Mouse (Mus musculus): Measurements from ENCODE around the gene Ucma. TPM values are rescaled to one million over a fixed set of nuclear protein-coding genes. Genes with fewer than 3 reads are reported as not detected.

The Ucma gene
- polyA plus RNA-seq, 1 experiment: not detected

DNA sequence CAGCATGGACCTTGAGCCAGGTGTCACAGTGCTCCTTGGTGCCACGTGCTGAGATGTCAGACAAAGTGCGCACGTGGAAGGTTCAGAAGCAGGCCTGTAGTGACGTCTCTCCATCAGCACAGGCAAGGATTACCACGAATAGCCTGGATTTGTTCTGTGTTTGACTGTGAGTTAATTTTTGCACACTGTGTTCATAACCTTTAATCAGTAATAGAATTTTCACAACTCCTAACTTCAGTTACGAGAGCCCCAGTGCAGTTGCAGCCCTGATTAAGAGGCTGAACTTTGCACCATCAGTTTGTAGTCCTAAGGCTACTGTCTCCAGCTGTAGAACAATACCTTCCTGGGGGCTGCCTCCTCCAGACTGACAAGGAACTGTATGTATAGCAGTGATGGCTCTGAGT lies 20.5 kb downstream of the Ucma start:
- DNase-seq (ENCODE audit: low read depth, low spot score): no peak
- WGBS: 62% methylated on average over 6 of the region's 6 CpGs

DNA sequence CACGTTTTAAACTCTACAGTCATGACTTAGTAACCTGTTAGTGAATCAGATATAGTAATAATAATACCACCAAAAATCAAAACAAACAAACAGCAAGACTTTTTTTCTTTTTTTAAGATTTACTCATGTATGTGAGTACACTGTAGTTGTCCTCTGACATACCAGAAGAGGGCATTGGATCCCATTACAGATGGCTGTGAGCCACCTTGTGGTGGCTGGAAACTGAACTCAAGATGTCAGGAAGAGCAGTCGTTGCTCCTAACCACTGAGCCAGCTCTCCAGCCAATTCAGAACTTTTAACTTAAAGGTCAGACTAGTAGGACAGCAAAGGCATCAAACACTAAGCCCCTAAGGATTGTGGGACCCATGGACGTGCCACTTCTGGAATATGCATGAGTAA lies 23.0 kb downstream of the Ucma start:
- 67% methylated on average over 3 of the region's 3 CpGs for WGBS

DNA sequence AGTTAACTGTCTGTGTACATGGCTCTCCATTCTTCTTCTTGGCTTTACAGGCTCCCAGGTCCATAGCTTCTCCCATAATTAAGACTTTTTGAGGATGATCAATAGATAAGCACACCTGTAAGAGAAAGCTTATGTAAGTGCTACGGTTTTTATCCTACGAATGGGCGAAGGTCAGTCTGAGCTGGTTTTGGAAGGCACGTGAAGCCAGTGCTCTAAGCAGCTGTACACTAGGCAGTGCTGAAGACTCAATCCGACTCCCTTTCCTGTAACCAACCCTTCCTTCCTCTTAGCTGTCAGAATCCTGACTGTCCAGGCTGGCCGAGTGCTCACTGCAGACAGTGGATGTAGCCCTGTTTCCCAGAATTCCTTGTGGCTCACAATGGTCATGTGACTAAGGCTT lies 25.3 kb downstream of the Ucma start:
- no peak for DNase-seq (ENCODE audit: low read depth, low spot score)
- WGBS: 92% methylated on average over 6 of the region's 6 CpGs

More for the DNA sequence above, 23.0 kb downstream of the Ucma start:
- no peak for DNase-seq (ENCODE audit: low read depth, low spot score)

DNA sequence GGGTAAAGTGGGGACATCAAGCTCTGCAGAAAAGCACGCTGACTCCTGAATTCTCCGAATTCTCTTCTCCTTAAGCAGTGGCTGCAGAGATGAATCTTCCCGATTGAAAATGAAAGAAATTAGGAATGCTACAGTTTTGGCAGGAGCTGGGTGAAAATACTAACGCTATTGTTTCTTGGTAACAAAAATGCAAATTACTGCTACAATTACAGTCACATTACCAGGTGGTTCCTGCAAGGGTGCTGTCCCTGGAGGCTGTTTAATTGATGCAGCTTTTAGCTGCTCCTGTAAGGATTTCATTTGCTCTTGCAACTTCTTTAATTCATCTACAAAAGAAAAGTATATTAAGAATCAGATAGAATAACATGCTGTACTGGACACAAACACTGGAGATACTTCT lies 31.2 kb downstream of the Ucma start:
- no peak for DNase-seq (ENCODE audit: low read depth, low spot score)
- 93% methylated on average over 4 of the region's 4 CpGs for WGBS

DNA sequence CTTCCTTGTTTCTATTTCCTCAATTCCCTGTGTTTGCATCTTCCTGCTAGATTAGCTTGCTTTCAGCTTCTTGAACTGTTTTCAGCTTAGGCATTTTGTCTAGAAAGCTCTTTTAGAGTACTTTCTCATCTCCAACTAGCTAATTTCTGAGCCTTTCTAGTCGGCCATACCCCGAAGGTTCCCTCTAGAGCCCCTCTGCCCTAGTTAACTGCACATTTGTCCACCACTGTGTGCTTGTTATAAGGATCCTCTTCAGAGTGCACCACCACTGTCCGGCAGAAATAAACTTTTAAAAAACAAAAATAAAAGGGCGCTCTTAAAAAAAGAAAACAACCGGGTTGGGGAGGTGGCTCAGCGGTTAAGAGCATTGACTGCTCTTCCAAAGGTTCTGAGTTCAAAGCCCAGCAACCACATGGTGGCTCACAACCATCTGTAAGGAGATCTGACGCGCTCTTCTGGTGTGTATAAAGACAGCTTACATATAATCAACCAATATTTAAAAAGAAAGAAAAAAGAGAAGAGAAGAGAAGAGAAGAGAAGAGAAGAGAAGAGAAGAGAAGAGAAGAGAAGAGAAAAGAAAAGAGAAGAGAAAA lies 36.1 kb downstream of the Ucma start:
- 3% methylated on average over 8 of the region's 8 CpGs for WGBS
- DNase-seq (ENCODE audit: low read depth, low spot score): no peak

DNA sequence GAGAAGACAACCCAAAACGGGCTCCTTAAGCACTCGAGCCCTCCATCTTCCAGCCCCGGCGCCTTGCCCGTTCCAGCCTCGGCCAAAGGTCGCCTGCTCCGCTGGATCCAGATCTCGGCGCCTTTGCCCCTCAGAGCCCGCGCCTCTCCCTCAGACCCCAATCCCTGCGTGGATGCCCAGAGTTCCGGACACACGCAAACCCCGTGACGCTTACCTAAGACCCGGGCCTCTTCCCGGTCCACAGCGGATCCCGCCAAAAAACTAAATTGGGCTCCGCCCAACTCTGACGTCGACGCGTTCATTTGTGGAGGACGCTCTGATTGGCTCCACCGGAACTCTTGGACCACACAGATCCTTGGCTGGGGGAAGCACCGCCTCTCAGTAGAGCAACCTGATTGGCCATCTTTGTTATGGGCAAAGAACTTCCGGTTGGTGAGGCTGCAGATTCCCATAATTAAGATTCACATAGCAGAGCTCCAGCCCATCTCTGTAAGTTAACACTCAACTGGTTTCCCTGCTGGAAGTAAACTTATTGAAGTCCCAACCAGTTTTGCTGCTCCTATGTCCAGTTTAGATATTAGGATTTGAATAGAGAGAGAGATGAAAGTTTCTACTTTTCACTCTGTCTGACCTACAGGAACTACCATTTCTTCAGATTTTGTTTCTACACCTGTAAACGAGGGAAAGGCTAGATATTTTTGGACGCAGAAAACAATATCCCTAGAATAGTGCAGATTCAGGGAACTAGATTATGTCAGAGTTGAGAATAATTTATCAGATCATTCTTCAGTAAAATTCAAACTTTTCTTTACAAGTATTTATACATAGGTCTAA lies 36.8 kb downstream of the Ucma start, which contains the start of gene Mcm10:
Gene Mcm10 (minus strand): TSS at position 301 of the 834 bp plus-strand sequence.
- WGBS: 3% methylated on average over 32 of the region's 32 CpGs
- peak; percentile 88 for DNase-seq (ENCODE audit: low read depth, low spot score)

DNA sequence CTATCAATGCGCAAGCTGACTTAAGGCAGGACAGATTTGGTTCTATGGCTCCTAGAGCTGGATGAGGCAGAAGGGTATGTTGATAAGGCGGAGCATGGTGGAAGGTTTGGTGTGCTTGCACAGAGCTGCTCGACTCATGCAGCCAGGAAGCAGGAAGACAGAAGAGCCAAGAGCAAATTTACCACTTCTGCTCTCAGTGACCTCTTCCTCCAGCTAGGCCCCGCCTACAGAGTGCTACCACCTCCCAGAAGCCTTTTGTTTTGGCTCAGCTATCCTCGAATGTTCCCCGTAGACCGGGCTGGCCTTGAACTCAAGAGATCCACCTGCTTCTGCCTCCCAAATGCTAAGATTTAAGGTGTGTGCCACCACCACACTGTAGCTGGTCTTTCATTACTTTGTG lies 38.7 kb downstream of the Ucma start:
- 61% methylated on average over 7 of the region's 7 CpGs for WGBS
- DNase-seq (ENCODE audit: low read depth, low spot score): no peak

DNA sequence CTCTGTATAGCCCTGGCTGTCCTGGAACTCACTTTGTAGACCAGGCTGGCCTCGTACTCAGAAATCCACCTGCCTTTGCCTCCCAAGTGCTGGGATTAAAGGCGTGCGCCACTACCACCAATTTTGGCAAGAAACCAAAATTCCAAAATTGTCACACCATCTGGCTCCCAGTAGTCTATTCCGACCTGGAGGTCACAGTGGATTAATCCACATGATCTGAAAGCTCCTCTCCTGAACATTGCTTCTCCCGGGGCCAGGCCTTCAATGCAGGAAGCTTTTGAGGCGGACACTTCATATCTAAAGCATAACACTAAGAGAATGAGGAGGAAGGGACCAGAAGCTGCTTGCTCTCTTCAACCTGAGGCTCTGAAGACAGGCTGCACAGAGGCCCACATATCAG lies 39.6 kb downstream of the Ucma start:
- DNase-seq (ENCODE audit: low read depth, low spot score): no peak
- WGBS: 87% methylated on average over 6 of the region's 6 CpGs

DNA sequence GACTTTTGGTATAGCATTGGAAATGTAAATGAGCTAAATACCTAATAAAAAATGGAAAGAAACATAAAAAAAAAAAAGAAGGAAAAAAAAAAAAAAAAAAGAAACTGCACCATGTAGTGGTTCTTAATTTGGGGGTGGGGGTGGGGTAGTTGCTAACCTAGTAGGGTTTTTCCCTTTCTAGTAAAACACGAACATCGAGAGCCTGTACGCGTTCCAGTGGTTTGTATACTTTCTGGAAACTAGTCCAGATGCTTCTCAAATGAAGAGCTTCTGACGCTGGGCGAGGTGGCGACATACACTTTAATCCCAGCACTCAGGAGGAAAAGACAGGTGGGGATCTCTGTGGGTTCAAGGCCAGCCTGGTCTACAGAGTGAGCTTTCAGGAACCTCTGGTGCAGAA lies 41.0 kb downstream of the Ucma start:
- 89% methylated on average over 7 of the region's 7 CpGs for WGBS
- no peak for DNase-seq (ENCODE audit: low read depth, low spot score)

DNA sequence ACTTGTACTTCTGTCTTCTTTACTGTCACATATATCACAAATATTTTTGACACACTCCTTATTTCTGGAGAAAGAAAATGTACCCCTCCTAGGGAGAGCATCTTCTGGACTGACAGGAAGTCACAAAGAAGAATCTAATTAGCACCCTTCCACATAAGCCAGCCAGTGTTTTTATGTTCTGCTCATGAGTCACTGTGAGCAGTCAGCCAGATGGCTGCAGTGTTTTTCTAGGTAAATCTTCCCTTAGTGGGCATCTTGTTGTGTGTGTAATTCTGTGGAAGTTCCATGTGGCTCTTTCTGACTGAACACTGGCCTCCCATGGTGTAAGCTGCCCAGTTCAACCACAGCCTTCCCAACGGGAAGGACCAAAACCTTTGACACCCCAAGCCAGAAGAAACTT lies 43.8 kb downstream of the Ucma start:
- 65% methylated on average over 1 of the region's 1 CpGs for WGBS

DNA sequence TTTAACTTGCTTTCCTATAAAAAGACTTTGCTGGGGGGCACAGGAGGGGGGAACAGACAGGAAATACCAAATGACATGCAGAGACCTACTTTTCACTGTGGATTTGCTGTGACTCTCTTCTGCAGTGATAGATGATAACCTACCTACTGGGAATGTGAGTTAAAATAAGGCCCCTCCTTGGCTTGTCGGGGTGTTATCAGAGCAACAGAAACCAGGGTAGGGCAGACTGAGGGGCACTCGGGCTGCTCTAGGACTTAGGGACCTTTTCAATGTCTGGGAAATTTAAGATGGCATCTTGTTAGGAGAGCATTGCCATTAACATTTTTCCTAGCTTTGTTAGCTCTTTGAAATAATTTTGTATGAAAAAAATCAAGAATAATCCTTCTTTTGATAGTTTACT lies 47.4 kb downstream of the Ucma start:
- 72% methylated on average over 2 of the region's 2 CpGs for WGBS
- no peak for DNase-seq (ENCODE audit: low read depth, low spot score)

More for the DNA sequence above, 43.8 kb downstream of the Ucma start:
- no peak for DNase-seq (ENCODE audit: low read depth, low spot score)

DNA sequence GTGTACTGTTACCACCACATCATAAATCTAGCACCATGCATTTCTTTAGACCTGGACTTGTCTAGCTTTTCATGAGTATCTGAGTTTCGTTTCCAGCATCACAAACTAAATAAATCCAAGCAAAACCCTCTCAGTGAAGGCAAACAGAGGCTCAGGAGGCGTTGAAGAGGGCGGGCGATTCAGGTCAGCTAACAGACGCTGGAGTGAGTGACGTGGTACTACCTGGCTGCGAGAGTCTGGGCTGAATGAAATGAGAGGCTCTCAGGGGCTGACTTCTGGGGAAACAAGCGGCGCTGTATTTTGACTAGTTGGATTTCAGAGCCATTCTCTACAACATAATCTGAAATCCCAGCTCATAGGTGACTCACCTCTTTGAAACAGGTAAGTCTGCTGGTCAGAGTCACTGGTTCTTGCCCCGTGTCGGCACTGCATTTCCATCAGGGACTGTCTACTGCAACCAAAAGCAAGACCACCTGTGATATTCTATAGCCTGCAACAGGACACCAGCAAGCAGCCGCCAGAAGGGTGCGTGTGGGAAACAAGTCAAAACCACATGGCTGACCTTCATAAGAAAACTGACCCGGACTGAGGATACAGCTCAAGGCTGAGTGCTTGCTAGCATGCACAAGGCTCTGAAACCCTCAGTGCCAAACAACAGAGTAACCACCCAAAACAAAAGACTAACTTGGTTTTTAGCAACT lies 47.9 kb downstream of the Ucma start:
- 85% methylated on average over 14 of the region's 14 CpGs for WGBS
- DNase-seq (ENCODE audit: low read depth, low spot score): no peak

DNA sequence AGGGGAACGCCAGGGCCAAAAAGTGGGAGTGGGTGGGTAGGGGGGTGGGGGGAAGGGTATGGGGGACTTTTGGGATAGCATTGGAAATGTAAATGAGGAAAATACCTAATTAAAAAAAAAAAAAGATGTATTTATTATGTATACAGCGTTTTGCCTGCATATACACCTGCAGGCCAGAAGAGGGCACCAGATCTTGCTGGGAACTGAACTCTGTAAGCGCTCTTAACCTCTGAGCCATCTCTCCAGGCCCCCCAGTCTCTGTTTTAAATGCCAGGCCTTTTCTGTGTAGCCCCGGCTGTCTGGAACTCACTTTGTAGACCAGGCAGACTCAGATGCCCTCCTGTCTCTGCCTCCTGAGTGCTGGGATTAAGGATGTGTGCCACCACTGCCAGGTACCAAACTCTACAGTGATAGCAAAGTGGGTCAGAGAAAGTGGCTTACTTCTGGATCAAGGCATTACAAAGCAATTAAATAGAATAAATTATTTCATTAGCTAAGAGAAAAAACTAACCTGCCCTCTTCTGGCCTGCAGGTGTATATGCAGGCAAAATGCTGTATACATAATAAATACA lies 49.3 kb downstream of the Ucma start:
- DNase-seq (ENCODE audit: low read depth, low spot score): no peak
- 86% methylated on average over 4 of the region's 4 CpGs for WGBS

DNA sequence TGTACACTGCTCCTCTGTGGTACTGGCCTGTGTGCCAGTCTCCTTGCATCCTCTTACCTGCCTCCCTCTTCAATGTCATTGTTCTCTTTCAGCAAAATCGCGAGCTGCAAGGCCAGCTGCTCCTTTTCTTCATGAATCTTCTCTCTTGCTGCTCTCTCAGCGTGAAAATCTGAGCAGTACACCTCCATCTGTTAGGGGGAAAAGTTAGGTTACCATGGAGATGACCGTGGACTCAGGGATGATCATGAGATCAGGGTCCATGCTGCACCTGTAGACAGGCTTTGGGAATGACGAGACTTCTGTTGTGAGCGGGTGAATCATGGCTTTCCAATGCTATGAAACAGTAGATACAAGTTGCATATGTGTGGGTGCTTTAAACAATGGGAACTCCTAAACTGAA lies 51.1 kb downstream of the Ucma start:
- WGBS: 81% methylated on average over 6 of the region's 6 CpGs
- DNase-seq (ENCODE audit: low read depth, low spot score): no peak

DNA sequence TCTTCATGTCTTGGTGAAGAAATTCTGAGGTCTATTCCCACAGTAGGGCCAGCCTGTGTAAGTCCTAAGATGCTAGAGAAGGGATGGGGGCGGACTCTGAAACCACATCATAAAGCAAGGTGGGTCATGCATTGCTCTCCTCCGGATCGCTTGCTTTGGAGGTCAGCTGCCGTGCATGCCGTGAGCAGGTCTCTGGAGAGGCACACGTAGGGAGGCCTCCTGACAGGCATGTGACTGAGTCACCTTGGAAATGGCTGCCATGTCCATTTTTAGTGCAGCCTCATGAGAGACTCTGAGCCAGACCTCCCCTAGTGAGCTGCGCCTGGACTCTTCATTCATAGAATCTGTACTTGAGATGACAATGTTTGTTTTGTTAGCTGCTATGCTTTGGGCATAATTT lies 52.1 kb downstream of the Ucma start:
- no peak for DNase-seq (ENCODE audit: low read depth, low spot score)
- 88% methylated on average over 7 of the region's 7 CpGs for WGBS

DNA sequence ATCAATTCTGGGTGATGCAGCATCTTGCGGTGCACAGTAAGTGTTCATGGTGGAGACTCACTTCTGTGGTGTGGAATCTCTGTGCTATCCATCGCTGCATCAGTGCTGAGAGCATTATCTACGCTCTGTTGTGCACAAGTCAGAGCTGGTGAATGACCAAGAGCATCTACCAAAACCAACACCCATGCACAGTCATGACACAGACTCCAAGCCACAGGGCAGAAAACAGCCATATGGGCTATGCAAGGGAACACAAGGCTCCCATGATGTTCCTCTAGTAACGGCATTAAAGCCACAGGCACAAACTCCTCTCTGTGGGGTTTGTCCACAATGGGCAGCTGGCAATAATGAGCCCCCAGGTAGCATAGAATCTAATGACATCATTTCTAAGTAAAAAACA lies 53.9 kb downstream of the Ucma start:
- WGBS: 98% methylated on average over 4 of the region's 4 CpGs

DNA sequence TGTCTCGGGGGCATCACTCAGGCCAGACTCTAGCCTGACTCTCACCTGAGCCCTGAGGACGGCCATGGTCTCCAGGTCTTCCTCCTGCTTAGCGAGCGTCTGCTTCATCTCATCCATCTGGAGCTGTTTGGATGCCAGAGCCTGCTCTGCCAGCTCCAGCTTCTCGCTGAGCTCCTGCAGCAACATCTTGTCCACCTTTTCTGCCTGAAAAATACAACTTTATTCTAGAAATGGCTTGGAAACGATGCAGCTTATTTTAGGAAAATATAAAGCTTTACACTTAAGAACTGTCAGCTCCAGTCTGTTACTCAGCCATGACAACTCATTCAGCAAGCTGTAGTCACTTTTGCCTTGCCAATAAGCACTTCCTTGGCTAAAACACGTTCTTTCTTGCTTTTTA lies 55.3 kb downstream of the Ucma start:
- no peak for DNase-seq (ENCODE audit: low read depth, low spot score)
- 89% methylated on average over 7 of the region's 7 CpGs for WGBS

More for the DNA sequence above, 53.9 kb downstream of the Ucma start:
- no peak for DNase-seq (ENCODE audit: low read depth, low spot score)

DNA sequence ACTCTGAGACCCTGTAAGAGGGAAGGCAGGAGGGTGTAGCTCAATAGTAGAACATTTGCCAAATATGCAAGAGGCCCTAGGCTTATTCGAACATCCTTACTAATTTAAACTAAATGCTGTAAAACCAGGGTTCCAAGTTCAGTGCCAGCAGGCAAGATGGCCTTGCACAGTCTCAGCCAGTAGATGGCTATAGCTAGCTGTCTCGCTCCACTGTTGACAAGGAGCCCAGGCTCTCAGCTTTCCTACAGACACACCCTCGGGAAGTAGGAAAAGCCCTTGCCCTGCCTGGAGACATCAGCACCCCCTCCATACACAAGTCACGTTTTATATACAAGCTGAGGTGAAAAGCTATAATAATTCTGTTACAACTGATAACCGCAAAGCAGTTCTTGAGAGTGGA lies 56.7 kb downstream of the Ucma start:
- DNase-seq (ENCODE audit: low read depth, low spot score): no peak
- WGBS: 26% methylated on average over 5 of the region's 5 CpGs

DNA sequence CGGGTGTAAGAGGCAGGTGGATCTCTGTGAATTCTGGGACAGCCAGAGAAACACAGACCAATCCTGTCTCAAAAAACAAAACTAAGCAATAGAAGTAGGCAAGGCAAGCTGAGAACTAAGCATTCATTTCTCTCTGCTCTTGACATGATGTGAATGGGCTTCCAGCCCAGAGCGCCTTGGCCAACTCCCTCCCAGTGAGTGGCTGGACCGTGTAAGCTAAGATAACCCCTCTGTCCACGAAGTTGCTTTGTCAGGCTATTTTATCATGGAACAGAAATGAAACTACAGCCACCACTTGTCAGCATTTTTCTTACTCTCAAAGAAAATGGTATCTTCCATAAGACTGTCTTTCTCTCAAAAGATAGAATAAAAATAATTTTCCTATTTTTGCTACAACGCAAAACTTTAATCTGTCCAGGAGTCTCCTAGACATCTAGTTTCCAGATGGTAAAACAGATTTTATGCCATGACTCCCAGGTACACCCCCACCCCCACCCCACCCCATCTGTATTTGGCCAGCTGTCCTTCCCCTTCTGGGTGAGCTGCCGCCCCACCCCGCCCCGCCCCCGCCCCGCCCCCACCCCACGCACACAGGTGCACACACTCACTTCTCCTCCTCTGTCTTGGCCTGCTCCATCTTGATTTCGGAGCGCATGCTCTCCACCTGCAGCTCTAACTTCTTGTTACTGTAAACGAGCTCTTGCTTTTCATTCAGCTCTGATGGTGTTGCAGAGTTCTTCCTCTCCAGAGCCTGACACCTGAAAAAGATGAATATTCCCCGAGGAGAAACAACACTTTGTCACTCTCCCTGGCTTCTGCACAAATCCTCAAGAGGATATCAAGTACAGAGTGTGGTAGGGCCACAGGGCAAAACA lies 57.9 kb downstream of the Ucma start:
- WGBS: 32% methylated on average over 15 of the region's 15 CpGs
- no peak for DNase-seq (ENCODE audit: low read depth, low spot score)
